Mouse (Mus musculus) CH12.LX (cell line): ENCODE measurements around the gene Olfr963.

Source experiments
- BHLHE40 ChIP-seq: IDR thresholded peaks from 2 replicates; pipeline ENCODE4 v1.6.1; 2011; ENCODE audit warnings: mild to moderate bottlenecking, low read depth, low read length, improper control_type of control experiment
- CHD2 ChIP-seq: IDR thresholded peaks from 2 replicates; pipeline ENCODE4 v1.6.1; 2011; ENCODE audit warnings: low read length, improper control_type of control experiment
- CTCF ChIP-seq, 2 experiments: IDR thresholded peaks in 1 of 2; conservative IDR thresholded peaks in 1 of 2; 2 replicates each; pipeline ENCODE4 v1.5.1; 2011 to 2012; ENCODE audit warnings: low read depth in 2 of 2, low read length in 2 of 2, improper control_type of control experiment in 1 of 2, inconsistent platforms in 1 of 2, mild to moderate bottlenecking in 1 of 2, moderate library complexity in 1 of 2
- ELF1 ChIP-seq: IDR thresholded peaks from 2 replicates; pipeline ENCODE4 v1.6.1; 2014; ENCODE audit warnings: low read depth, mild to moderate bottlenecking, inconsistent platforms, low read length, improper control_type of control experiment
- IRF4 ChIP-seq: IDR thresholded peaks from 2 replicates; pipeline ENCODE4 v1.6.1; 2014; ENCODE audit warnings: low read depth, mild to moderate bottlenecking, inconsistent platforms, low read length, improper control_type of control experiment
- NELFE ChIP-seq: IDR thresholded peaks from 2 replicates; pipeline ENCODE4 v1.6.1; 2011; ENCODE audit warnings: low read depth, low read length, improper control_type of control experiment
- NRF1 ChIP-seq: IDR thresholded peaks from 2 replicates; pipeline ENCODE4 v1.6.1; 2014; ENCODE audit warnings: low read depth, mild to moderate bottlenecking, inconsistent platforms, low read length, improper control_type of control experiment, moderate library complexity
- POLR2A ChIP-seq: IDR thresholded peaks from 2 replicates; pipeline ENCODE4 v1.6.1; 2011; ENCODE audit warnings: low read depth, mild to moderate bottlenecking, improper control_type of control experiment, low read length
- POLR2AphosphoS2 ChIP-seq: IDR thresholded peaks from 2 replicates; pipeline ENCODE4 v1.6.1; 2011; ENCODE audit warnings: low read depth, low read length, improper control_type of control experiment
- SIN3A ChIP-seq: IDR thresholded peaks from 2 replicates; pipeline ENCODE4 v1.6.1; 2012; ENCODE audit warnings: low read length, improper control_type of control experiment, inconsistent platforms
- TCF12 ChIP-seq: IDR thresholded peaks from 2 replicates; pipeline ENCODE4 v1.6.1; 2014; ENCODE audit warnings: low read depth, mild to moderate bottlenecking, inconsistent platforms, low read length, improper control_type of control experiment
- USF1 ChIP-seq: IDR thresholded peaks from 2 replicates; pipeline ENCODE4 v1.6.1; 2014; ENCODE audit warnings: low read depth, mild to moderate bottlenecking, inconsistent platforms, low read length, improper control_type of control experiment

DNA sequence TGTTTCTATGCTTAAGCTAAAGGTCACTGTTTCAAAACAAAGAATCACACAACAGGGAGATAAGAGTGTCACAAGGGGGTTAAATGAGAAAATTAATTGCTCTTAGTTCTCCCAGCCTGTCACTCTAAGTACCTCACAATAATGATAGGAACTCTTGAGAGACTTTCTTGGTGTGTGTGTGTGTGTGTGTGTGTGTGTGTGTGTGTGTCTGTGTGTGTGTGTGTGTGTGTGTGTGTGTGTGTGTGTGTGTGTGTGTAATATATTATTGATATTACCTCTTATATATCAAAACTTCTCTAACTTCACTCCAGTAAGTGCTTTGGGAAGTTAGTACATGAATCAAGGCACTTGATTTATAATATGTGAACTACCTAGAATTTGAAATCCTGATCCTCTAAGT is 44.0 kb downstream of the Olfr963 start, which contains the start of gene Olfr965:
- TF ChIP-seq CTCF (conservative IDR thresholded peaks at IDR 0.05 in 1 of 2, IDR thresholded peaks at IDR 0.05 in 1 of 2; ENCODE audit: low read depth in 2 of 2, low read length in 2 of 2) (no peak), BHLHE40 (no peak), POLR2A (no peak), SIN3A (no peak), NRF1 (no peak), IRF4 (no peak), POLR2AphosphoS2 (no peak), USF1 (no peak), CHD2 (no peak), NELFE (no peak), TCF12 (no peak), ELF1 (no peak)
